Mouse (Mus musculus): ENCODE measurements around the gene Rasgrf2. TPM values are rescaled to one million over a fixed set of nuclear protein-coding genes. Genes with fewer than 3 reads are reported as not detected.

Gene Rasgrf2
- total and polyA plus RNA-seq, 3 experiments, result not detected

DNA sequence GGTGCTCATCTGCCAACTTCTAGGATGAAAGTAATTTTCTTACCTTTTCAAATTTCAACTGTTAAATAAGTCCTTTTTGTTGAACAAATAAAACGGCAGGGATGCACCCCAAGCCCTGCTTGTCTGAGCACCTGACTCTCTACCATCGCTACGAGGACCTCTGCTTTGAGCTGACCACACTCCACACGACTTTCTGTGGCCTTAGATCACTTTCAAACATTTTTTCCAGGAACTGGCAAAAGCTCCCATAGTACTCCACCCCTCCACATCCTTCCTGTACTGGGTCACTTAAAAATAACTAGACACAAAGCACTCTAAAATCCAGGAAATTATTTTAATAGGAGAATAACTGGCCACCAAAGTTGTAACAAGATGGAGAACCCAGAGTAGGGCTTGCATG is 23.2 kb downstream of the Rasgrf2 start:
- Histone ChIP-seq H3K4me3 (ENCODE audit: control insufficient read depth in 1 of 2, insufficient read depth in 1 of 2, low read depth in 2 of 2, low read length in 2 of 2) (no peak overlapping the region), H3K9ac (ENCODE audit: control insufficient read depth, low read depth, low read length, poor library complexity, severe bottlenecking) (no peak overlapping the region), H3K79me2 (ENCODE audit: control insufficient read depth, insufficient read depth, low read length, poor library complexity) (no peaks in the 10 kb centered on the region), H3K36me3 (ENCODE audit: control insufficient read depth in 1 of 2, insufficient read depth in 2 of 2, low read length in 2 of 2) (no peaks in the 10 kb centered on the region), H3K27me3 (ENCODE audit: control insufficient read depth in 1 of 2, insufficient read depth in 2 of 2, low read length in 2 of 2) (no peaks in the 10 kb centered on the region; a peak in 1 of 4 replicates), H3K27ac (ENCODE audit: control insufficient read depth, low read depth, low read length) (no peak overlapping the region), H3K9me3 (replicated peaks; ENCODE audit: insufficient read depth, low read length) (no peaks in the 10 kb centered on the region), H3K4me1 (ENCODE audit: control insufficient read depth in 1 of 2, insufficient read depth in 2 of 2, low read length in 2 of 2) (no peaks in the 10 kb centered on the region)
- TF ChIP-seq TCF12 (IDR thresholded peaks at IDR 0.05; ENCODE audit: low read depth, low read length) (no peak), USF1 (IDR thresholded peaks at IDR 0.05; ENCODE audit: low read depth, low read length) (no peak), ZNF384 (IDR thresholded peaks at IDR 0.05; ENCODE audit: low read depth, low read length) (no peak), ETS1 (IDR thresholded peaks at IDR 0.05; ENCODE audit: low read depth, low read length) (no peak), NELFE (IDR thresholded peaks at IDR 0.05; ENCODE audit: low read depth, low read length) (no peak), ELF1 (IDR thresholded peaks at IDR 0.05; ENCODE audit: low read depth, low read length) (no peak), ZKSCAN1 (IDR thresholded peaks at IDR 0.05; ENCODE audit: low read depth, low read length) (no peak), GABPA (IDR thresholded peaks at IDR 0.05; ENCODE audit: low read depth, low read length) (no peak), MAX (IDR thresholded peaks at IDR 0.05; ENCODE audit: low read length) (no peak), MAFK (IDR thresholded peaks at IDR 0.05; ENCODE audit: borderline replicate concordance, low read depth, low read length) (no peak)
- DNase-seq (ENCODE audit: low read depth, low spot score), result no peak

DNA sequence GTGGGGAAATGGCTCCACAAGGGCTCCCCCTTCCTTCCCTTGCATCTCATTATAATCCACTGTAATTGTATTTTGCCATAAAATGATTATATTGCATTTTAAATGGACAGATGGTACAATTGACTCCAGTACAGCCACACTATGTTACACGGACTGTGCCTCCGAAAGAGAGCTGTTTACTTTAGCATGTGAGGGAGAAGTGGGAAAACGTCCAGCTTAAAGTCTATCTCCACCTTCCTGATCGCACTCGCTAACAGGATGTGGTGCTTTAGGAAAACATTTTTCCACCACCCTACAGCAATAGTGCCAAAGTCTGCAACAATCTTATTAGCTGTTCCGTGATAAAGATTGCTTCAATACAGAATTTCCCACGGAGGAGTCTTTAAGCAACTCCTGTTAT is 27.2 kb downstream of the Rasgrf2 start:
- Histone ChIP-seq H3K27ac (ENCODE audit: control insufficient read depth, low read depth, low read length) (no peak overlapping the region), H3K36me3 (ENCODE audit: control insufficient read depth in 1 of 2, insufficient read depth in 2 of 2, low read length in 2 of 2) (no peaks in the 10 kb centered on the region), H3K4me1 (ENCODE audit: control insufficient read depth in 1 of 2, insufficient read depth in 2 of 2, low read length in 2 of 2) (no peaks in the 10 kb centered on the region), H3K79me2 (ENCODE audit: control insufficient read depth, insufficient read depth, low read length, poor library complexity) (no peaks in the 10 kb centered on the region), H3K9me3 (replicated peaks; ENCODE audit: insufficient read depth, low read length) (no peaks in the 10 kb centered on the region), H3K27me3 (ENCODE audit: control insufficient read depth in 1 of 2, insufficient read depth in 2 of 2, low read length in 2 of 2) (no peaks in the 10 kb centered on the region; a peak in 1 of 4 replicates), H3K9ac (ENCODE audit: control insufficient read depth, low read depth, low read length, poor library complexity, severe bottlenecking) (no peak overlapping the region), H3K4me3 (ENCODE audit: control insufficient read depth in 1 of 2, insufficient read depth in 1 of 2, low read depth in 2 of 2, low read length in 2 of 2) (no peak overlapping the region)
- no peak for DNase-seq (ENCODE audit: low read depth, low spot score)
- TF ChIP-seq ZKSCAN1 (IDR thresholded peaks at IDR 0.05; ENCODE audit: low read depth, low read length), result no peak
- TF ChIP-seq CHD2 (IDR thresholded peaks at IDR 0.05; ENCODE audit: low read length), result no peak
- TF ChIP-seq HCFC1 (IDR thresholded peaks at IDR 0.05; ENCODE audit: low read depth, low read length), result no peak
- no peak for TF ChIP-seq TBP (IDR thresholded peaks at IDR 0.05; ENCODE audit: low read depth, low read length)
- TF ChIP-seq POLR2A (IDR thresholded peaks at IDR 0.05; ENCODE audit: control insufficient read depth in 1 of 2, insufficient read depth in 1 of 2, low read depth in 1 of 2, low read length in 2 of 2, poor library complexity in 1 of 2), result no peak

DNA sequence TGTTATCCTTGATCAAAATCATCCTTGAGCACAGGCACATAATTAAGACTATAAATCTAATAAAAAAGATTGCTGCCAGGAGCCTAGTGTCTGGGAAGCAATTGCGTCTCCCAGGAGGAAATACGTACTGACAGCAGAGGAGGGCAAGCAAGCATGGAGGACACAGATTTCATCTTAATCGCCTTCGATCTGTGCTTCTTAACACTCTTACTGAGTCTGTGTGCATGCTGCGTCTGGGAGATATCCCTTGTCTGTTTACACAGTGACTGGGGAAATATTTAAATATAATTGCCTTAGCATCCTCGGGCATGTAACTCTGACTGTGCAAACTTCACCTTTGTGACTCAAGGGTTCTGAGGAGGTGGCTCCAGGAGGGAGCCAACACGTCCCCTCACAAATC is 33.0 kb downstream of the Rasgrf2 start:
- Histone ChIP-seq H3K4me3 (ENCODE audit: control insufficient read depth in 1 of 2, insufficient read depth in 1 of 2, low read depth in 2 of 2, low read length in 2 of 2) (no peak overlapping the region), H3K9me3 (replicated peaks; ENCODE audit: insufficient read depth, low read length) (no peaks in the 10 kb centered on the region), H3K4me1 (ENCODE audit: control insufficient read depth in 1 of 2, insufficient read depth in 2 of 2, low read length in 2 of 2) (no peaks in the 10 kb centered on the region), H3K27me3 (ENCODE audit: control insufficient read depth in 1 of 2, insufficient read depth in 2 of 2, low read length in 2 of 2) (no peaks in the 10 kb centered on the region; a peak in 2 of 4 replicates), H3K36me3 (ENCODE audit: control insufficient read depth in 1 of 2, insufficient read depth in 2 of 2, low read length in 2 of 2) (no peaks in the 10 kb centered on the region), H3K9ac (ENCODE audit: control insufficient read depth, low read depth, low read length, poor library complexity, severe bottlenecking) (no peak overlapping the region), H3K27ac (ENCODE audit: control insufficient read depth, low read depth, low read length) (no peak overlapping the region), H3K79me2 (ENCODE audit: control insufficient read depth, insufficient read depth, low read length, poor library complexity) (no peaks in the 10 kb centered on the region)
- no peak for DNase-seq (ENCODE audit: low read depth, low spot score)
- TF ChIP-seq MAX (IDR thresholded peaks at IDR 0.05; ENCODE audit: low read length), result no peak
- TF ChIP-seq MAZ (IDR thresholded peaks at IDR 0.05; ENCODE audit: low read depth, low read length), result no peak
- TF ChIP-seq KAT2A (conservative IDR thresholded peaks at IDR 0.05; ENCODE audit: low read depth, low read length), result no peak
